Comparison of ENCODE assay signal across 8 mouse cellular contexts in genomic region chr10:13323806-13324411, GRCm38 (mm10).
A peak's percentile ranks its signal among the peaks of the same experiment; 100 is the strongest.
DNase-seq lines count a peak whose midpoint lies in the region; ATAC-seq and TF ChIP-seq lines count a peak whose summit lies in the region.

No protein-coding gene starts in this region.

- no peaks in the 10 kb centered on the region for H3K9me3 ChIP-seq in embryonic facial prominence, embryonic 12.5 days
- H3K9me3 ChIP-seq in limb, embryonic 15.5 days, result no peaks in the 10 kb centered on the region
- H3K9me3 ChIP-seq in midbrain, embryonic 14.5 days (ENCODE audit: control insufficient read depth, low read length), result no peaks in the 10 kb centered on the region
- no peaks in the 10 kb centered on the region for H3K9me3 ChIP-seq in stomach, postnatal 0 days (ENCODE audit: control insufficient read depth, low read length)

- peak overlapping the region; percentile 63 for H3K4me2 ChIP-seq in embryonic facial prominence, embryonic 12.5 days (replicated peaks)
- peak overlapping the region; percentile 74 for H3K4me2 ChIP-seq in limb, embryonic 15.5 days
- H3K4me2 ChIP-seq in midbrain, embryonic 14.5 days (ENCODE audit: low read length), result peak overlapping the region; percentile 90
- peak overlapping the region; percentile 76 for H3K4me2 ChIP-seq in stomach, postnatal 0 days (replicated peaks; ENCODE audit: low read depth)

- DNase-seq in urinary bladder, adult 18-20 months (ENCODE audit: low spot score in 2 of 2), result peak; percentile 49 to 63
- DNase-seq in urinary bladder, postnatal 10 days (ENCODE audit: low spot score), result no peak
- peak; percentile 64 for DNase-seq in heart, adult 8-10 months (ENCODE audit: low spot score)
- DNase-seq in kidney, adult 2 months, result peak; percentile 81
- peak; percentile 75 for DNase-seq in midbrain, embryonic 14.5 days
- DNase-seq in stomach, postnatal 0 days (ENCODE audit: low spot score), result peak; percentile 78

- peak overlapping the region; percentile 93 for H3K27ac ChIP-seq in embryonic facial prominence, embryonic 12.5 days
- peak overlapping the region; percentile 32; the same call in 1 of the 2 replicates for H3K27ac ChIP-seq in kidney, adult 2 months (ENCODE audit: insufficient read depth, low read depth, low read length)
- H3K27ac ChIP-seq in limb, embryonic 15.5 days, result peak overlapping the region; percentile 98
- H3K27ac ChIP-seq in midbrain, embryonic 14.5 days (replicated peaks; ENCODE audit: low read depth, low read length), result peak overlapping the region; percentile 52; the same call in 1 of the 2 replicates
- peak overlapping the region; percentile 99 for H3K27ac ChIP-seq in stomach, postnatal 0 days (replicated peaks)

- TF ChIP-seq POLR2A in kidney, adult 2 months (IDR thresholded peaks at IDR 0.05; ENCODE audit: low read depth, low read length), result no peak

- H3K27me3 ChIP-seq in embryonic facial prominence, embryonic 12.5 days, result no peaks in the 10 kb centered on the region
- H3K27me3 ChIP-seq in kidney, adult 2 months (replicated peaks; ENCODE audit: control insufficient read depth, insufficient read depth, low read length), result no peaks in the 10 kb centered on the region
- no peaks in the 10 kb centered on the region for H3K27me3 ChIP-seq in limb, embryonic 15.5 days
- H3K27me3 ChIP-seq in midbrain, embryonic 14.5 days (ENCODE audit: control insufficient read depth, insufficient read depth, low read length), result no peaks in the 10 kb centered on the region
- no peaks in the 10 kb centered on the region for H3K27me3 ChIP-seq in stomach, postnatal 0 days (ENCODE audit: control insufficient read depth, insufficient read depth, low read length)

- TF ChIP-seq EP300 in stomach, postnatal 0 days (optimal IDR thresholded peaks at IDR 0.05), result peak; percentile 29

- ATAC-seq in embryonic facial prominence, embryonic 12.5 days (ENCODE audit: insufficient number of reproducible peaks, insufficient read depth, low FRiP score, low TSS enrichment), result peak; percentile 83
- peak; percentile 67 for ATAC-seq in limb, embryonic 15.5 days (ENCODE audit: insufficient number of reproducible peaks, low FRiP score, low TSS enrichment, low read depth)
- peak; percentile 88 for ATAC-seq in midbrain, embryonic 14.5 days (ENCODE audit: low FRiP score, low TSS enrichment)
- peak; percentile 82 for ATAC-seq in stomach, postnatal 0 days (ENCODE audit: low FRiP score, low TSS enrichment)

- no peaks in the 10 kb centered on the region for H3K36me3 ChIP-seq in embryonic facial prominence, embryonic 12.5 days
- H3K36me3 ChIP-seq in kidney, adult 2 months (ENCODE audit: control insufficient read depth, insufficient read depth, low read length), result no peaks in the 10 kb centered on the region
- no peaks in the 10 kb centered on the region for H3K36me3 ChIP-seq in limb, embryonic 15.5 days
- H3K36me3 ChIP-seq in midbrain, embryonic 14.5 days (ENCODE audit: control insufficient read depth, insufficient read depth, low read length), result no peaks in the 10 kb centered on the region
- no peaks in the 10 kb centered on the region for H3K36me3 ChIP-seq in stomach, postnatal 0 days (ENCODE audit: control insufficient read depth, insufficient read depth, low read length)

- TF ChIP-seq CTCF in kidney, adult 2 months (conservative IDR thresholded peaks at IDR 0.05; ENCODE audit: insufficient read depth, insufficient read length, low read depth, low read length), result no peak
- peak; percentile 5; the same call in 1 of the 2 replicates for TF ChIP-seq CTCF in stomach, postnatal 0 days (IDR thresholded peaks at IDR 0.05; ENCODE audit: low read depth)

- H3K9ac ChIP-seq in embryonic facial prominence, embryonic 12.5 days, result peak overlapping the region; percentile 94
- H3K9ac ChIP-seq in limb, embryonic 15.5 days, result peak overlapping the region; percentile 78
- H3K9ac ChIP-seq in midbrain, embryonic 14.5 days (replicated peaks; ENCODE audit: low read length), result peak overlapping the region; percentile 66
- peak overlapping the region; percentile 93 for H3K9ac ChIP-seq in stomach, postnatal 0 days (ENCODE audit: low read length)

- H3K4me3 ChIP-seq in embryonic facial prominence, embryonic 12.5 days, result peak overlapping the region; percentile 59
- H3K4me3 ChIP-seq in kidney, adult 2 months (ENCODE audit: insufficient read depth, low read depth, low read length), result peak overlapping the region; percentile 61
- H3K4me3 ChIP-seq in limb, embryonic 15.5 days, result peak overlapping the region; percentile 61
- H3K4me3 ChIP-seq in midbrain, embryonic 14.5 days (replicated peaks; ENCODE audit: low read depth, low read length), result peak overlapping the region; percentile 55
- H3K4me3 ChIP-seq in stomach, postnatal 0 days (ENCODE audit: low read depth, low read length), result peak overlapping the region; percentile 65

- WGBS in embryonic facial prominence, embryonic 12.5 days, result 2% methylated on average over 60 of the region's 62 CpGs
- WGBS in kidney, adult 2 months, result under 1% methylated on average over 62 of the region's 62 CpGs
- under 1% methylated on average over 57 of the region's 62 CpGs for WGBS in limb, embryonic 15.5 days
- WGBS in midbrain, embryonic 14.5 days, result under 1% methylated on average over 62 of the region's 62 CpGs
- under 1% methylated on average over 42 of the region's 62 CpGs for WGBS in stomach, postnatal 0 days

- peaks cover 13% of the 10 kb centered on the region for H3K4me1 ChIP-seq in embryonic facial prominence, embryonic 12.5 days
- peaks cover 4% of the 10 kb centered on the region; the same call in 1 of the 2 replicates for H3K4me1 ChIP-seq in kidney, adult 2 months (ENCODE audit: control insufficient read depth, insufficient read depth, low read length)
- H3K4me1 ChIP-seq in limb, embryonic 15.5 days, result peaks cover 26% of the 10 kb centered on the region
- H3K4me1 ChIP-seq in midbrain, embryonic 14.5 days (ENCODE audit: control insufficient read depth, insufficient read depth, low read length), result peaks cover 7% of the 10 kb centered on the region
- 0 out of 2 replicates have a peak, but pooled peaks cover 2% of the 10 kb centered on the region for H3K4me1 ChIP-seq in stomach, postnatal 0 days (replicated peaks; ENCODE audit: control insufficient read depth, insufficient read depth)

Comparison
In these comparisons a context has a peak if more than half of its experiments do, and no peak if none do; other contexts are left out.
1. H3K27ac ChIP-seq: peak in every context shown above with its lines; median percentile 99 in stomach, postnatal 0 days; 98 in limb, embryonic 15.5 days; 93 in embryonic facial prominence, embryonic 12.5 days; 52 in midbrain, embryonic 14.5 days; 32 in kidney, adult 2 months.